Mouse (Mus musculus) lung, embryonic 16.5 days (tissue): ENCODE results near the gene Adgrg2. TPM values are rescaled to one million over a fixed set of nuclear protein-coding genes. Genes with fewer than 3 reads are reported as not detected.

Experiments
- ATAC-seq: fragments of 200-750 bp; cut with Nextera tagmentation; 2 replicates; pipeline ENCODE4 v1.8.0; 2017; ENCODE audit warnings: low read depth, mild to moderate bottlenecking, moderate library complexity
- H3K27ac ChIP-seq: fragments of 300-500 bp; sonication (generic); 2 replicates; pipeline ENCODE4 v1.5.1; 2014; ENCODE audit warnings: mild to moderate bottlenecking, control low read depth, low read length
- H3K27me3 ChIP-seq: fragments of 300-500 bp; sonication (generic); 2 replicates; pipeline ENCODE4 v1.6.1; 2014; ENCODE audit warnings: low read depth, low read length, mixed read lengths; ENCODE audit not compliant: control insufficient read depth, insufficient read depth
- H3K36me3 ChIP-seq: fragments of 300-500 bp; sonication (generic); 2 replicates; pipeline ENCODE4 v1.6.1; 2014; ENCODE audit warnings: low read length; ENCODE audit not compliant: control insufficient read depth, insufficient read depth
- H3K4me1 ChIP-seq: fragments of 300-500 bp; sonication (generic); replicated peaks from 2 replicates; pipeline ENCODE4 v1.6.1; 2014; ENCODE audit warnings: low read length, mixed read lengths; ENCODE audit not compliant: control insufficient read depth, insufficient read depth
- H3K4me2 ChIP-seq: fragments of 300-500 bp; sonication (generic); 2 replicates; pipeline ENCODE4 v1.6.1; 2014; ENCODE audit warnings: low read depth, low read length, control low read depth
- H3K4me3 ChIP-seq: fragments of 300-500 bp; sonication (generic); 2 replicates; pipeline ENCODE4 v1.5.1; 2014; ENCODE audit warnings: mild to moderate bottlenecking, low read length, control low read depth
- H3K9ac ChIP-seq: fragments of 300-500 bp; sonication (generic); 2 replicates; pipeline ENCODE4 v1.6.1; 2014; ENCODE audit warnings: low read length, control low read depth
- H3K9me3 ChIP-seq: fragments of 300-500 bp; sonication (generic); 2 replicates; pipeline ENCODE4 v1.6.1; 2016; ENCODE audit warnings: low read length; ENCODE audit not compliant: control insufficient read depth
- WGBS: fragments of 180-500 bp; shearing (Covaris S2); extraction: QIAGEN DNeasy Blood & Tissue Kit; methylation state at CpG from one replicate; pipeline ENCODE4 v1.1.7; 2014; 5-methylcytosine and 5-hydroxymethylcytosine counted together
- polyA plus RNA-seq: library from polyadenylated mRNA; unstranded; fragments of >200 nt; fragmentation: Nextera tagmentation; extraction: Ambion mirVana; gene quantifications from 2 replicates; pipeline ENCODE4 v1.2.1, GENCODE M21; 2015

Adgrg2 gene
- polyA plus RNA-seq, 1 experiment from 2014 or later: 5.8 TPM

- no peaks in the 10 kb centered on the region for H3K36me3 ChIP-seq
- no peak overlapping the region for H3K27ac ChIP-seq
- H3K9me3 ChIP-seq: no peaks in the 10 kb centered on the region
- no peaks in the 10 kb centered on the region for H3K4me1 ChIP-seq
- H3K27me3 ChIP-seq: no peaks in the 10 kb centered on the region; the same call in 1 of the 2 replicates
- peak; percentile 75 for ATAC-seq
- no peak overlapping the region for H3K4me3 ChIP-seq
- no peak overlapping the region for H3K9ac ChIP-seq
- H3K4me2 ChIP-seq: no peak overlapping the region
- WGBS: 28% methylated on average over 1 of the region's 1 CpGs
Observed at GRCm38 (mm10) chrX:160426486-160426885, 36.0 kb downstream of the Adgrg2 start.

- peak; percentile 41 for ATAC-seq
- no peak overlapping the region for H3K9ac ChIP-seq
- H3K4me1 ChIP-seq: no peaks in the 10 kb centered on the region
- H3K27me3 ChIP-seq: no peaks in the 10 kb centered on the region; the same call in 1 of the 2 replicates
- H3K9me3 ChIP-seq: no peaks in the 10 kb centered on the region
- no peak overlapping the region for H3K27ac ChIP-seq
- no peak overlapping the region for H3K4me3 ChIP-seq
- no peak overlapping the region for H3K4me2 ChIP-seq
- 71% methylated on average over 1 of the region's 1 CpGs for WGBS
- no peaks in the 10 kb centered on the region for H3K36me3 ChIP-seq
Observed at GRCm38 (mm10) chrX:160426930-160427329, 36.4 kb downstream of the Adgrg2 start.

GRCm38 (mm10) chrX:160432192-160432591 is 41.7 kb downstream of the Adgrg2 start:
- H3K36me3 ChIP-seq: no peaks in the 10 kb centered on the region
- WGBS: 84% methylated on average over 7 of the region's 7 CpGs
- ATAC-seq: no peak

GRCm38 (mm10) chrX:160441272-160441671 is 50.8 kb downstream of the Adgrg2 start:
- Histone ChIP-seq H3K4me1 (no peaks in the 10 kb centered on the region), H3K36me3 (no peaks in the 10 kb centered on the region), H3K9ac (no peak overlapping the region), H3K27me3 (no peaks in the 10 kb centered on the region; the same call in 1 of the 2 replicates), H3K4me3 (no peak overlapping the region), H3K9me3 (no peaks in the 10 kb centered on the region), H3K4me2 (no peak overlapping the region), H3K27ac (no peak overlapping the region)
- no peak for ATAC-seq

More at GRCm38 (mm10) chrX:160432192-160432591, 41.7 kb downstream of the Adgrg2 start:
- no peak overlapping the region for H3K4me3 ChIP-seq
- no peaks in the 10 kb centered on the region for H3K9me3 ChIP-seq
- no peaks in the 10 kb centered on the region; the same call in 1 of the 2 replicates for H3K27me3 ChIP-seq
- H3K27ac ChIP-seq: no peak overlapping the region
- H3K4me2 ChIP-seq: no peak overlapping the region
- no peaks in the 10 kb centered on the region for H3K4me1 ChIP-seq
- H3K9ac ChIP-seq: no peak overlapping the region

- no peak for ATAC-seq
- 86% methylated on average over 3 of the region's 3 CpGs for WGBS
Observed at GRCm38 (mm10) chrX:160448351-160448750, 57.9 kb downstream of the Adgrg2 start.

GRCm38 (mm10) chrX:160449363-160449762 is 58.9 kb downstream of the Adgrg2 start:
- WGBS: 50% methylated on average over 2 of the region's 2 CpGs

More at GRCm38 (mm10) chrX:160448351-160448750, 57.9 kb downstream of the Adgrg2 start:
- no peaks in the 10 kb centered on the region for H3K36me3 ChIP-seq
- H3K9ac ChIP-seq: no peak overlapping the region
- no peak overlapping the region for H3K4me3 ChIP-seq
- H3K4me2 ChIP-seq: no peak overlapping the region
- H3K9me3 ChIP-seq: no peaks in the 10 kb centered on the region
- no peak overlapping the region for H3K27ac ChIP-seq
- H3K27me3 ChIP-seq: no peaks in the 10 kb centered on the region; the same call in 1 of the 2 replicates
- H3K4me1 ChIP-seq: no peaks in the 10 kb centered on the region

GRCm38 (mm10) chrX:160455686-160456085 is 65.2 kb downstream of the Adgrg2 start:
- ATAC-seq: no peak
- Histone ChIP-seq H3K9ac (no peak overlapping the region), H3K9me3 (no peaks in the 10 kb centered on the region), H3K27ac (no peak overlapping the region), H3K27me3 (no peaks in the 10 kb centered on the region; the same call in 1 of the 2 replicates), H3K36me3 (no peaks in the 10 kb centered on the region), H3K4me3 (no peak overlapping the region), H3K4me1 (no peaks in the 10 kb centered on the region), H3K4me2 (no peak overlapping the region)
- 64% methylated on average over 5 of the region's 5 CpGs for WGBS

More at GRCm38 (mm10) chrX:160449363-160449762, 58.9 kb downstream of the Adgrg2 start:
- Histone ChIP-seq H3K36me3 (no peaks in the 10 kb centered on the region), H3K4me3 (no peak overlapping the region), H3K27ac (no peak overlapping the region), H3K4me2 (no peak overlapping the region), H3K4me1 (no peaks in the 10 kb centered on the region), H3K9me3 (no peaks in the 10 kb centered on the region), H3K9ac (no peak overlapping the region), H3K27me3 (no peaks in the 10 kb centered on the region; the same call in 1 of the 2 replicates)
- ATAC-seq: no peak

GRCm38 (mm10) chrX:160471257-160471786 is 80.8 kb downstream of the Adgrg2 start:
- no peaks in the 10 kb centered on the region; the same call in 1 of the 2 replicates for H3K27me3 ChIP-seq
- H3K36me3 ChIP-seq: no peaks in the 10 kb centered on the region
- H3K9ac ChIP-seq: no peak overlapping the region
- no peak for ATAC-seq
- no peaks in the 10 kb centered on the region for H3K4me1 ChIP-seq
- H3K9me3 ChIP-seq: no peaks in the 10 kb centered on the region
- no peak overlapping the region for H3K27ac ChIP-seq
- H3K4me3 ChIP-seq: no peak overlapping the region
- 71% methylated on average over 3 of the region's 3 CpGs for WGBS
- H3K4me2 ChIP-seq: no peak overlapping the region

- peaks cover 6% of the 10 kb centered on the region for H3K27me3 ChIP-seq
Observed at GRCm38 (mm10) chrX:160489784-160490183, 99.3 kb downstream of the Adgrg2 start.

More at GRCm38 (mm10) chrX:160489784-160490183, 99.3 kb downstream of the Adgrg2 start:
- Histone ChIP-seq H3K4me3 (no peak overlapping the region), H3K4me1 (no peaks in the 10 kb centered on the region), H3K4me2 (no peak overlapping the region), H3K27ac (no peak overlapping the region), H3K9ac (no peak overlapping the region), H3K9me3 (no peaks in the 10 kb centered on the region), H3K36me3 (no peaks in the 10 kb centered on the region)
- WGBS: 62% methylated on average over 2 of the region's 2 CpGs
- ATAC-seq: no peak
